Mouse (Mus musculus) heart, adult 2 months (tissue): ENCODE measurements at regions not wholly inside any gene's neighbourhood (a gene's known extent, or its start where the extent isn't known, plus 50 kb on each side); places are given as distances from the start of the nearest gene placed in this dataset.

ENCODE experiments used
- DNase-seq, 2 experiments: peaks; one replicate each; pipeline ENCODE4 v3.0.0; 2021
- H3K27ac ChIP-seq: fragments of 200-600 bp; 2 replicates; pipeline ENCODE4 v1.8.1; 2022
- H3K27me3 ChIP-seq: fragments of 200-500 bp; 2 replicates; pipeline ENCODE4 v1.6.1; 2012; ENCODE audit warnings: mild to moderate bottlenecking, low read length, inconsistent platforms, mixed read lengths; ENCODE audit not compliant: control insufficient read depth, insufficient read depth
- H3K36me3 ChIP-seq: fragments of 200-500 bp; 2 replicates; pipeline ENCODE4 v1.6.1; 2012; ENCODE audit warnings: low read length, inconsistent platforms; ENCODE audit not compliant: control insufficient read depth, insufficient read depth
- H3K4me1 ChIP-seq: fragments of 200-500 bp; 2 replicates; pipeline ENCODE4 v1.6.1; 2011; ENCODE audit warnings: low read length; ENCODE audit not compliant: control insufficient read depth, insufficient read depth
- H3K4me3 ChIP-seq: fragments of 200-600 bp; 2 replicates; pipeline ENCODE4 v1.8.1; 2022
- H3K79me2 ChIP-seq: fragments of 200-500 bp; replicated peaks from 2 replicates; pipeline ENCODE4 v1.6.1; 2012; ENCODE audit warnings: mild to moderate bottlenecking, inconsistent platforms, low read length, moderate library complexity, mixed read lengths; ENCODE audit not compliant: control insufficient read depth, insufficient read depth
- H3K9ac ChIP-seq: fragments of 200-500 bp; 2 replicates; pipeline ENCODE4 v1.6.1; 2012; ENCODE audit warnings: low read depth, mild to moderate bottlenecking, control low read depth, inconsistent platforms, low read length, mixed read lengths
- CTCF ChIP-seq: fragments of 200-600 bp; IDR thresholded peaks from 2 replicates; pipeline ENCODE4 v1.8.1; 2022; ENCODE audit warnings: antibody characterized with exemption, mild to moderate bottlenecking, moderate library complexity
- EP300 ChIP-seq: fragments of 200-500 bp; IDR thresholded peaks from 2 replicates; pipeline ENCODE4 v1.6.1; 2011; ENCODE audit warnings: low read depth, low read length, control low read depth; ENCODE audit not compliant: insufficient read depth
- POLR2A ChIP-seq: fragments of 200-500 bp; IDR thresholded peaks from 2 replicates; pipeline ENCODE4 v1.6.1; 2011; ENCODE audit warnings: mild to moderate bottlenecking, low read depth, low read length, control low read depth; ENCODE audit not compliant: insufficient read depth
- WGBS: fragments of 180-500 bp; shearing (Covaris S2); methylation state at CpG from one replicate; pipeline ENCODE4 v1.1.7; 2018; 5-methylcytosine and 5-hydroxymethylcytosine counted together
- intact Hi-C: fragments of 180-260 bp; cut with DNase I; formaldehyde crosslinking; loops from one replicate; pipeline ENCODE4 v1.15.1; 2025

GRCm38 (mm10) chr9:25655767-25656513 is 174.6 kb downstream of the Eepd1 start:
- WGBS, result 2% methylated on average over 3 of the region's 3 CpGs

GRCm38 (mm10) chr9:25656534-25656933 is 175.2 kb downstream of the Eepd1 start:
- Histone ChIP-seq H3K27ac (no peak overlapping the region), H3K4me3 (no peak overlapping the region), H3K79me2 (no peaks in the 10 kb centered on the region), H3K9ac (no peak overlapping the region), H3K4me1 (no peaks in the 10 kb centered on the region), H3K36me3 (no peaks in the 10 kb centered on the region), H3K27me3 (no peaks in the 10 kb centered on the region)
- WGBS, result 86% methylated on average over 3 of the region's 3 CpGs
- intact Hi-C loops, result loop anchor here (1.0 to 10.0 kb wide), 3 partner anchors 339 to 1120 kb away; no protein-coding TSS in a partner anchor
- TF ChIP-seq POLR2A (no peak), EP300 (no peak), CTCF (no peak)
- no peak for DNase-seq

More at GRCm38 (mm10) chr9:25655767-25656513, 174.6 kb downstream of the Eepd1 start:
- H3K27ac ChIP-seq, result no peak overlapping the region
- no peaks in the 10 kb centered on the region for H3K79me2 ChIP-seq
- H3K4me3 ChIP-seq, result no peak overlapping the region
- TF ChIP-seq CTCF, result peak; percentile 89
- no peak for TF ChIP-seq POLR2A
- no peaks in the 10 kb centered on the region for H3K4me1 ChIP-seq
- no peak for DNase-seq
- H3K27me3 ChIP-seq, result no peaks in the 10 kb centered on the region
- intact Hi-C loops, result loop anchor here (1.0 to 10.0 kb wide), 3 partner anchors 339 to 1120 kb away; no protein-coding TSS in a partner anchor
- H3K36me3 ChIP-seq, result no peaks in the 10 kb centered on the region
- H3K9ac ChIP-seq, result no peak overlapping the region

- Histone ChIP-seq H3K79me2 (no peaks in the 10 kb centered on the region), H3K27me3 (no peaks in the 10 kb centered on the region), H3K4me1 (no peaks in the 10 kb centered on the region), H3K9ac (no peak overlapping the region), H3K27ac (no peak overlapping the region), H3K36me3 (no peaks in the 10 kb centered on the region), H3K4me3 (no peak overlapping the region)
- DNase-seq, result no peak
- TF ChIP-seq CTCF (no peak), EP300 (no peak), POLR2A (no peak)
- WGBS, result 70% methylated on average over 4 of the region's 4 CpGs
- intact Hi-C loops, result no loop called here
Observed at GRCm38 (mm10) chr9:25683635-25684333, 202.4 kb downstream of the Eepd1 start.

GRCm38 (mm10) chr9:25693632-25694031 is 212.3 kb downstream of the Eepd1 start:
- H3K4me1 ChIP-seq, result no peaks in the 10 kb centered on the region
- no peaks in the 10 kb centered on the region for H3K79me2 ChIP-seq
- no peak overlapping the region for H3K27ac ChIP-seq
- H3K27me3 ChIP-seq, result no peaks in the 10 kb centered on the region
- no peak overlapping the region for H3K9ac ChIP-seq
- peak in 1 of 2 experiments; percentile 17 for DNase-seq
- no peak overlapping the region for H3K4me3 ChIP-seq
- 35% methylated on average over 5 of the region's 5 CpGs for WGBS
- intact Hi-C loops, result loop anchor here (1.0 to 5.0 kb wide), 2 partner anchors 1069 to 1083 kb away; no protein-coding TSS in a partner anchor
- H3K36me3 ChIP-seq, result no peaks in the 10 kb centered on the region
- peak; percentile 55 for TF ChIP-seq CTCF
- no peak for TF ChIP-seq EP300

- Histone ChIP-seq H3K4me3 (no peak overlapping the region), H3K36me3 (no peaks in the 10 kb centered on the region), H3K79me2 (no peaks in the 10 kb centered on the region), H3K27ac (no peak overlapping the region), H3K27me3 (no peaks in the 10 kb centered on the region), H3K9ac (no peak overlapping the region), H3K4me1 (no peaks in the 10 kb centered on the region)
- TF ChIP-seq CTCF (no peak), POLR2A (no peak), EP300 (no peak)
- no peak for DNase-seq
- intact Hi-C loops, result no loop called here
- 52% methylated on average over 3 of the region's 3 CpGs for WGBS
Observed at GRCm38 (mm10) chr9:25695018-25695417, 213.7 kb downstream of the Eepd1 start.

- Histone ChIP-seq H3K27ac (no peak overlapping the region), H3K4me3 (no peak overlapping the region), H3K9ac (no peak overlapping the region), H3K79me2 (no peaks in the 10 kb centered on the region), H3K27me3 (no peaks in the 10 kb centered on the region), H3K4me1 (no peaks in the 10 kb centered on the region), H3K36me3 (no peaks in the 10 kb centered on the region)
- DNase-seq, result no peak
- no peak for TF ChIP-seq POLR2A
- TF ChIP-seq CTCF, result no peak
- TF ChIP-seq EP300, result no peak
- intact Hi-C loops, result no loop called here
Observed at GRCm38 (mm10) chr9:25713636-25714035, 232.3 kb downstream of the Eepd1 start.
